Mouse (Mus musculus): ENCODE measurements around the gene Tgm2. TPM values are rescaled to one million over a fixed set of nuclear protein-coding genes. Genes with fewer than 3 reads are reported as not detected.

Gene Tgm2
- polyA plus RNA-seq, 1 experiment, result 53.3 TPM

DNA sequence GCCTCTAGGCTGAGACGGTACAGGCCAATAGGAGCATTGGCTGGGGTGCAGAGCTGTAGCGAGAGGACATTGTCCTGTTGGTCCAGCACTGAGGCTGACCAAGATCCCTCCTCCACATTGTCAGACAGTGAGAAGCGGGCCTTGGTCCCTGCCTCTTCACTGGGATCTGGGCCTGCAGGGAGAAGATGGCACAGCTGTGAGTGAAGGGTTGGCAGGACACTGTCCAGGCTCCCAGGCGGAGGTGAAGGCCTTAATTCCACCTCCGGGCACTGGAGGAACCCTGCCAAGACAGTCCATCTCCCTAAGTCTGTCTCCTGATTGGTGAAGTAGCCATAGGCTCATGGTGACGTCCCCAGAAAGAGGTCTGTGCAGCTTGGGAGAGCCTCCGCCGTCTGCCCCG lies 7.5 kb downstream of the Tgm2 start:
- Histone ChIP-seq H3K4me1 (ENCODE audit: control insufficient read depth, insufficient read depth, insufficient read length) (peaks cover 8% of the 10 kb centered on the region; the same call in 1 of the 2 replicates), H3K4me3 (ENCODE audit: extremely low read depth, insufficient read depth, insufficient read length) (no peak overlapping the region), H3K27me3 (ENCODE audit: control insufficient read depth, insufficient read depth, low read length) (no peaks in the 10 kb centered on the region), H3K27ac (ENCODE audit: insufficient read depth, low read length) (no peak overlapping the region), H3K36me3 (ENCODE audit: control insufficient read depth, insufficient read depth, low read length) (no peaks in the 10 kb centered on the region)
- 98% methylated on average over 9 of the region's 9 CpGs for WGBS
- TF ChIP-seq POLR2A (IDR thresholded peaks at IDR 0.05; ENCODE audit: low read depth, low read length), result no peak
- no peak for TF ChIP-seq CTCF (IDR thresholded peaks at IDR 0.05; ENCODE audit: extremely low read depth, insufficient read depth, insufficient read length, insufficient replicate concordance)
- no peak for DNase-seq (ENCODE audit: low read depth in 1 of 2, low spot score in 2 of 2)

DNA sequence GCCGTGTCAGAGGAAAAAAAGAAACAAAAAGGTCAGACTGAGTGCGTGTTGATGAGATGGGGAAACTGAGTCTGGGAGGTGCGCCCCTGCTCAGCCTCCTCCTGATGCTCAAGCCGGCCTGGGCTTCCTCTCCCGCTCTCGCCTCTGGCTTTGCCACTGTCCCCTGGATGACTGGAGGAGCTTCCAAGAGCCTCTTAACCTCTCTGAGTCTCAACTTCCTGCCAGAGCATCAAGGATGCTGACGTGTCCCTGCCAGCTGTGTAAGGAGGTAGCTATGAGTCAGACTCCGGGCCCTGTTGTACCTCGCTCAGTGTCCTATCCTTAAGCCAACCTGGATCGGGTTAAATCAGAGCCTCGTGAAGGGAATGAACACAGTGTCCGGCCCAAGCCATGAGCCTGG lies 8.5 kb downstream of the Tgm2 start:
- H3K27ac ChIP-seq (ENCODE audit: insufficient read depth, low read length), result no peak overlapping the region
- no peaks in the 10 kb centered on the region for H3K36me3 ChIP-seq (ENCODE audit: control insufficient read depth, insufficient read depth, low read length)
- peaks cover 8% of the 10 kb centered on the region; the same call in 1 of the 2 replicates for H3K4me1 ChIP-seq (ENCODE audit: control insufficient read depth, insufficient read depth, insufficient read length)
- WGBS, result 86% methylated on average over 12 of the region's 12 CpGs
- TF ChIP-seq POLR2A (IDR thresholded peaks at IDR 0.05; ENCODE audit: low read depth, low read length) (no peak), CTCF (IDR thresholded peaks at IDR 0.05; ENCODE audit: extremely low read depth, insufficient read depth, insufficient read length, insufficient replicate concordance) (no peak)
- no peak overlapping the region for H3K4me3 ChIP-seq (ENCODE audit: extremely low read depth, insufficient read depth, insufficient read length)
- no peak for DNase-seq (ENCODE audit: low read depth in 1 of 2, low spot score in 2 of 2)
- H3K27me3 ChIP-seq (ENCODE audit: control insufficient read depth, insufficient read depth, low read length), result no peaks in the 10 kb centered on the region

DNA sequence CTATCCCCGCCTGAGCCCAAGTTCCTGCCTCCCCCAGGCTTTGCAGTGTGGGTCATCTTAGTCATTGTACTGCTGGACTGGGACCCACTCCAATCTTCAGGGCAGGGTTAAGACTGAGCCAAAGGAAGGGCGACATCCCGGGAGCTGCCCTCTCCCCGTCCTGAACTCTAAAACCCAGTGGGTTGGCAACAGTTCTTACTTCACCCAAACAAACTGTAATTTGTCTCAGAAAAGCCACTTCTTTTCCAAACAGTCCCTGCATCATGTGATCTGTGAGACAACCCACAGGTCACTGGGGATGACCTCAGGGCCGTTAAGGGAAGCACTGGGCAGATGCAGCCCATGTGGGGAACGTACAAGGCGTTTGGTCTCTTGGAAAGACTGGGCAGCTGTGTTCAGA lies 10.0 kb downstream of the Tgm2 start:
- Histone ChIP-seq H3K4me3 (ENCODE audit: extremely low read depth, insufficient read depth, insufficient read length) (no peak overlapping the region), H3K27me3 (ENCODE audit: control insufficient read depth, insufficient read depth, low read length) (no peaks in the 10 kb centered on the region), H3K27ac (ENCODE audit: insufficient read depth, low read length) (no peak overlapping the region), H3K4me1 (ENCODE audit: control insufficient read depth, insufficient read depth, insufficient read length) (peaks cover 8% of the 10 kb centered on the region; the same call in 1 of the 2 replicates), H3K36me3 (ENCODE audit: control insufficient read depth, insufficient read depth, low read length) (no peaks in the 10 kb centered on the region)
- WGBS, result 57% methylated on average over 7 of the region's 7 CpGs
- DNase-seq (ENCODE audit: low read depth in 1 of 2, low spot score in 2 of 2), result no peak
- TF ChIP-seq CTCF (IDR thresholded peaks at IDR 0.05; ENCODE audit: extremely low read depth, insufficient read depth, insufficient read length, insufficient replicate concordance) (no peak), POLR2A (IDR thresholded peaks at IDR 0.05; ENCODE audit: low read depth, low read length) (no peak)

DNA sequence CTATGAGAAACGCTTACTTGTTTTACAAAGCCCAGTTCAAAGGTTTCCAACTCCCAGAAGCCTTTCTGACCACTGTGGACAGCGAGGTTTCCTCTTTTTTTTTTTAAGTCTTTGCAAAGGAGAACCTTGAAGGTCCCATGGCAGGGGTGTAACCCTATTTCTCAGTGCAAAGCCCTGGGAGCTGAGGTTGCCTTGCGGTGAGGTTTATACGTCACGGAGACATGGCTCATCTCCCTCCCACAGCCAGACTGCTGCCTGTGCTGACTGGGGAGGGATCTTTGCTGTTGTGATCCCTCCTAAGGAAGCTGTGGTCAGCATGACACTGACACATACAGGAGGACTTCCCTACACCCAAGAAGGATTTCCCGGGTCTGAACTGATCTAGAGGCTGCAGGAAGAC lies 13.2 kb downstream of the Tgm2 start:
- no peak for TF ChIP-seq CTCF (IDR thresholded peaks at IDR 0.05; ENCODE audit: extremely low read depth, insufficient read depth, insufficient read length, insufficient replicate concordance)
- no peak for TF ChIP-seq POLR2A (IDR thresholded peaks at IDR 0.05; ENCODE audit: low read depth, low read length)
- peak; percentile 47 to 56 for DNase-seq (ENCODE audit: low read depth in 1 of 2, low spot score in 2 of 2)
- Histone ChIP-seq H3K36me3 (ENCODE audit: control insufficient read depth, insufficient read depth, low read length) (no peaks in the 10 kb centered on the region), H3K4me1 (ENCODE audit: control insufficient read depth, insufficient read depth, insufficient read length) (peaks cover 8% of the 10 kb centered on the region; the same call in 1 of the 2 replicates), H3K27me3 (ENCODE audit: control insufficient read depth, insufficient read depth, low read length) (no peaks in the 10 kb centered on the region), H3K4me3 (ENCODE audit: extremely low read depth, insufficient read depth, insufficient read length) (no peak overlapping the region), H3K27ac (ENCODE audit: insufficient read depth, low read length) (0 out of 2 replicates have a peak overlapping the region, but pooled peaks have one; percentile 22)
- 14% methylated on average over 6 of the region's 6 CpGs for whole genome bisulfite sequencing

DNA sequence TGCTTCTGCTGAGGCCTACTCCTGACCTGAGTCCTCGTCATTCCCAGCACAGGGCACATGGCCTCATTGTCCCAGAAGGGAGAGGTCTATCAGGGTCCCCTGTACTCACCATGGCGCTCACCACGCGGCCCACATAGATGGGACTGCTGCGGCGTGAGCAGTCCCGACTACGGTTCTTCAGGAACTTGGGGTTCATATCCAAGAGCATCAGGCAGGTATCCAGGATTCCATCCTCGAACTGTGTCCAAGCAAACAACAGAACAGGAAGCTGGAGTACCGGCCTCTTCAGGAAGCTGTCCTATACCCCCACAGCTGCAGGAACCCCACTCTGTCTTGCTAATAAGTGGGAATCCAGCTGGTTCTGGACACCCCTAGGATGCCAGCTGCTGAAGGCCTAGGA lies 13.9 kb downstream of the Tgm2 start:
- Histone ChIP-seq H3K36me3 (ENCODE audit: control insufficient read depth, insufficient read depth, low read length) (no peaks in the 10 kb centered on the region), H3K4me3 (ENCODE audit: extremely low read depth, insufficient read depth, insufficient read length) (no peak overlapping the region), H3K4me1 (ENCODE audit: control insufficient read depth, insufficient read depth, insufficient read length) (peaks cover 8% of the 10 kb centered on the region; the same call in 1 of the 2 replicates), H3K27ac (ENCODE audit: insufficient read depth, low read length) (0 out of 2 replicates have a peak overlapping the region, but pooled peaks have one; percentile 10), H3K27me3 (ENCODE audit: control insufficient read depth, insufficient read depth, low read length) (no peaks in the 10 kb centered on the region)
- TF ChIP-seq POLR2A (IDR thresholded peaks at IDR 0.05; ENCODE audit: low read depth, low read length) (no peak), CTCF (IDR thresholded peaks at IDR 0.05; ENCODE audit: extremely low read depth, insufficient read depth, insufficient read length, insufficient replicate concordance) (no peak)
- DNase-seq (ENCODE audit: low read depth in 1 of 2, low spot score in 2 of 2), result no peak
- WGBS, result 94% methylated on average over 10 of the region's 10 CpGs

DNA sequence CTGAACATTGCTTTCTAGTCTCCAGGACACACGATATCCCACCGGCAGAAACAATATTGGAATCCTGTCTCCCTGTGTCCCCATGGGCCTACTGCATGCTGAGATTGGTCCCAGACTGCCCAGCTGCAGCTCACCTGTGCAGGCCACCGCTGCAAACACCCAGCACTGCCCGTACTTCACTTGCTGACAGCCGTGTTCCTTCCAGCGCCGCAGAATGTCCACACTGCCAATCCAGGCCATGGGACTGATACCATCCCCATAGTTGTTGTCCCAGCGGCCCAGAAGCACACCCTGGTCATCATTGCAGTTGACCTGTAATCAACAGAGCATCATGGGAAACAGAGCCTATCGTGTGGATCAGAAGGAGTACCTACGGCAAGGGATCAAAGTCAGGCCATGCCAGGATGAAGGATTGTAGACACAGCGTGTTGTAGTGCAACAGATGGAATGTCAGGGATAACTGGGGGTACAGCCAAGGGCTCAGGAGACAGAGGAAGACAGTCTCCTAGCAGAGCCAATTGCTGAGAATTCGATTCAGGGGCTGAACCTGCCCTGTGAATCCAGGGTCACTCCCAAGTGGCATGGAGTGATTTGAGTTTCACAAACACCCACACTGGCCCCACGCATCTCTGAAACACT lies 14.9 kb downstream of the Tgm2 start:
- TF ChIP-seq POLR2A (IDR thresholded peaks at IDR 0.05; ENCODE audit: low read depth, low read length) (no peak), CTCF (IDR thresholded peaks at IDR 0.05; ENCODE audit: extremely low read depth, insufficient read depth, insufficient read length, insufficient replicate concordance) (no peak)
- no peaks in the 10 kb centered on the region for H3K27me3 ChIP-seq (ENCODE audit: control insufficient read depth, insufficient read depth, low read length)
- no peak overlapping the region for H3K4me3 ChIP-seq (ENCODE audit: extremely low read depth, insufficient read depth, insufficient read length)
- WGBS, result 91% methylated on average over 13 of the region's 13 CpGs
- no peaks in the 10 kb centered on the region for H3K36me3 ChIP-seq (ENCODE audit: control insufficient read depth, insufficient read depth, low read length)
- H3K27ac ChIP-seq (ENCODE audit: insufficient read depth, low read length), result no peak overlapping the region
- no peak for DNase-seq (ENCODE audit: low read depth in 1 of 2, low spot score in 2 of 2)
- peaks cover 3% of the 10 kb centered on the region; the same call in 1 of the 2 replicates for H3K4me1 ChIP-seq (ENCODE audit: control insufficient read depth, insufficient read depth, insufficient read length)

DNA sequence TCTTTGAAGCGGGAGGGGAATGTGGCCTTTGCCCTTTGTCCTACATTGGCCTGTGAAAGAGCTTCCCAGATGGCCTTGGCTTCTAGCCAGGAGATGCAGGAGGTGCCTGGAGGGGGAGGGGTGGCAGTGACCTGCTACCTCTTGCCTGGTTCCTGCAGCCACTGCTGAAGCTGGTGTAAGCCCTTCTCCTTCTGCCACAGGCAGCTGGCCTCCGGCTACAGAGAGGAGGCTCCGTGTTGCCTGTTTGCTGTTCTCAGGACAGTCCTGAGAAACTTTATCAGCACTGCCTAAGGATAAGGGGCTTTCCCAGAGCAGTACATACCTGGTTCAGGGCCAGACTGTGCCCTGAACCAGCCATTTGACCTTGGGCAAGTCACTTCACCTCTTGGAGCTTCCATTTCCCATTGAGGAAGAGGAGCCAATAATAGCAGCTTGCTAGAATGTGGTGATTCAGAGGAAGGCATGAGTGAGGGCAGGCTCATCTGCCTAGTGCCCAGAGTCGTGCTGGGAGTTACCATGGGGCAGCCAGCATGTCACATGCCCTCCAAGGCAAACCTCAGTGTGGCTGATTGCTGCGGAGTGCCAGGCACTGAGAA lies 15.7 kb downstream of the Tgm2 start:
- no peak for DNase-seq (ENCODE audit: low read depth in 1 of 2, low spot score in 2 of 2)
- Histone ChIP-seq H3K4me3 (ENCODE audit: extremely low read depth, insufficient read depth, insufficient read length) (no peak overlapping the region), H3K36me3 (ENCODE audit: control insufficient read depth, insufficient read depth, low read length) (no peaks in the 10 kb centered on the region), H3K27ac (ENCODE audit: insufficient read depth, low read length) (no peak overlapping the region), H3K27me3 (ENCODE audit: control insufficient read depth, insufficient read depth, low read length) (no peaks in the 10 kb centered on the region), H3K4me1 (ENCODE audit: control insufficient read depth, insufficient read depth, insufficient read length) (0 out of 2 replicates have a peak, but pooled peaks cover 2% of the 10 kb centered on the region)
- 71% methylated on average over 5 of the region's 5 CpGs for WGBS
- TF ChIP-seq POLR2A (IDR thresholded peaks at IDR 0.05; ENCODE audit: low read depth, low read length) (no peak), CTCF (IDR thresholded peaks at IDR 0.05; ENCODE audit: extremely low read depth, insufficient read depth, insufficient read length, insufficient replicate concordance) (no peak)
